Mouse (Mus musculus): ENCODE data around the gene Ap2a2.
"Not testable (repeated sequence)": the region's sequence is repeated elsewhere in the genome, so short reads cannot be mapped to it uniquely, and the experiment has no call there.

The Ap2a2 gene

DNA sequence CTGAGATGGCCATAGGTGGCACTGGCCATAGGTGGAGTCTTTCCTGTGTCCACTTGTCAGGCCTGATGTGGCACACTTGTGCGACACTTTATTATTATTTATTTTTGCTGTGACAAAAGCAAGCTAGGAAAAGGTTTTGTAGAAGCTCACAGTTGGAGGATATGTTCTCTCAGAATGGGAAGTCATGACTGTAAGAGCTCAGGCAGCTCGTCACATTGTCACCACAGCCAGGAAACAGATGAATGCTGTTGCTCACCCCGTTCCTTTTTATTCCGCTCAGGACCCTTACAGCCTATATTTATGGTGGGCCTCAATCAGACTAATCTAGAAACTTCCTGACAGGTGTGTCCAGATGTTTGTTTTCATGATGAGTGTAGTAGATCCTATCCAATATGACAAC is 1.5 kb upstream of the Ap2a2 start:
- no peak for DNase-seq

GRCm38 (mm10) chr7:141562421-141562851 is 463 bp downstream of the Ap2a2 start:
- DNase-seq = peak in 1 of 2 experiments; percentile 18

DNA sequence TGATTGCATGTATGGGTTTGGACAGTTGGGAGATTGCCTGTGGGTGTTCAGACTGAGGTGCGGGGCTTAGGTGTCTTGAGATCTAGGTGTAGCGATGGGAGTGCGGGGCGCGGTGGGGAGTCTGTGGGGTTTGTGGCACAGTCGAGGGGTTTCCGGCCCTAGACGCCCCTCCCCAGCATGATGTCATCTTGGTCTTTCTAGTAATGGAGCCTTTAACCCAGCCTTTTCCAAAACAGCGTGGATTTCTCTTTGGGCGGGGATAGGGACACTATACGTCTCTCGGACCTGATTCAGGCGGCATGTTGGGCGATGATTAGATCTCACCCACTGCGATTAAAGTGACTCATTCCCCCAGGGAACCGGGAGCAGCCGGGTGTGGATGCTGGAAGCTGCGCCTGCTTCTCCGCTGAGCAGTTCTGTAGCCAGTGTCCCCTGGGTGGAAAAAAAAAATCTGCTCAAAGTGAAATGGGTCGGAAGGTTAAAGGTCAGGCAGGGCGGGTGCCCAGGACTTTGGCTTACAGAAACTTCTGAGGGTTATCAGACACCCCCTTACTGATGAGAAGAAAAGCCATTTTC is 967 bp downstream of the Ap2a2 start:
- peak; percentile 48 to 52 for DNase-seq

- peak in 1 of 2 experiments; percentile 29 for DNase-seq
These were observed 2.6 kb downstream of the Ap2a2 start for GRCm38 (mm10) chr7:141564561-141564960.

DNA sequence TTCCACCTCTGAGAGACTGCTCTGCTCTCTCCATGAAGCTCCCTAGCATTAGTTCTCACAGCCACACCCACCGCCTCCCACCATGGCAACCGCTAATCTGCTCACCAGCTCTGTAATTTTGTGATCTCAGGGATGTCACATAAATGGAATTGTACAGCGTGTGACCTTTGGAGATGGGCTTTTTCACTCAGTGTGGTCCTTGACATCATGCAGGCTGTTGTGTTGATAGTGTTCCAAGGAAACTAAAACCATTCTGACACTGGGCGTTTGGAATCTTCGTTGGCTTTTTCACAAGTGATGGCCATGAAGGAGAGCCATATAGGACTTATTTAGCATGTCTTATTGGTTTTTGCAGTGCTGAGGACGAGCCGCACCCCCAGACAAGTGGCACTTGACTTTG is 4.6 kb downstream of the Ap2a2 start:
- DNase-seq = no peak

DNA sequence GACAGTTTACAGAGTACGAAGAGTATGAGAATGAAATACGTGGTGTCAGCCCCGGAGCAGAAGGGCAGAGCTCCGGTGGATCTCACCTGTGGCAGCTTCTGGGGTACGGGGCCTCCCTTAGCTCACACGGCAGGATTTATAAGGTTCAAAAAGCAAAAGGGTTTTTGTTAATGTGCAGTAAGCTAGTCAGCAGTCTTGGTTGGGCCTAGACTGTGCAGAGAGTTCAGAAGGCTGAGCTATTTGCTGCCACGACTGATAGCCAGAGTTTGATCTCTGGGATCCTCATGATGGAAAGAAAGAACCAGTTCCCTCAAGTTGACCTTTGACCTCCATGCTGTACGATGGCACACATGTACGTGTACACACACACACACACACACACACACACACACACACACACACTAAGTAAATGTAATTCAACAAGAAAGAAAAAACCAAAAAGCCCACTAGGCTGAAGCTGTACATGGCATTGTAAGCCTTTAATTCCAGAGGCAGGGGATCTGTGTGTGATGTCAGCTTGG is 7.4 kb downstream of the Ap2a2 start:
- no peak for DNase-seq

- peak; percentile 35 to 54 for DNase-seq
These were observed 7.9 kb downstream of the Ap2a2 start for GRCm38 (mm10) chr7:141569916-141570315.

DNA sequence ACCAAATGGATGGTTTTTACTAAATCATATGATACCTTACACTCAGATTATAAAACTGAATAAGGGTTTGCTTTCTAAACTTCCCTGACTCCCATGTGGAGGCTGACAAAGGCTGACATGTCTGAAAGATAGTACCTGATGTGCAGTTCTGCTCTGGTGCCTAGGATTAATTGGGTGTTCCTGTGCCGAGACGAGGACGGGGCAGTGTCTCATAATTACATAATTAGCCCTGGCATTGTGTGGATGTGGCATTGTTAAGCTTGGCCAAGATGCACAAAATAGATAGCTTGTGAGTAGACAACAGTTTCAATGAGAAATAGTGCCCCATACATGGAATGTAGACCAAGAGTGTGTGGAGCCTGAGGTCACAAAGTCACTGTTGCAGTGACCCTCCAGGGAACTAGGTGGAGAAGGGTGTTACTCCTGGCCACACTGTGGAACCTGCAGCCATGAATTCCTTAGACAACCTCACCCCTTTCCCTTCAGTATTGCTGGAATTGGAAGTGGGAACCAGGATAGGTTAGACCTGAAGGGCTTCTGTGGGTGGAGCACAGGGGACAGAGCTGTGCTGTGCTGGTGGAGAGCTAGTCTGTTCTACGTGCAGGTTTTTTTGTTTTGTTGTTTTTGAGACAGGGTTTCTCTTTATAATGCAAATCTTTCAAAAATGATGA is 8.8 kb downstream of the Ap2a2 start:
- no peak for DNase-seq

DNA sequence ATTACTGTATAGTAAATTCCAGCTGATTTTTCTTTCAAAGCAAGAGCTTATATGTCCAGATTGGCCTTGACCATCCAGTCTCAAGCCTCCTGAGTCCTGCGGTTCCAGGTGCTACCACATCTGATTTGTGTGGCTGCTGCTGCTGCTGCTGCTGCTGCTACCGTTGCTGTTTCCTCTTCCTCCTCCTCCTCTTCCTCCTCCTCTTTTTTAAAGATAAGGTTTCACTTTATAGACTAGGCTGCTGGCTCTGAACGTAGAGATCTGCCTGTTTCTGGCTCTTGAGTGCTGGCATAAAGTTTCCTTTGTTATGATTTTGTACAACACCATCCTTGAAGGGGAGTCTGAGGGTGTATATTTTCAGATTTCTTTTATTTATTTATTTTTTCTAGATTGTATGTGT is 12.1 kb downstream of the Ap2a2 start:
- DNase-seq = no peak

DNA sequence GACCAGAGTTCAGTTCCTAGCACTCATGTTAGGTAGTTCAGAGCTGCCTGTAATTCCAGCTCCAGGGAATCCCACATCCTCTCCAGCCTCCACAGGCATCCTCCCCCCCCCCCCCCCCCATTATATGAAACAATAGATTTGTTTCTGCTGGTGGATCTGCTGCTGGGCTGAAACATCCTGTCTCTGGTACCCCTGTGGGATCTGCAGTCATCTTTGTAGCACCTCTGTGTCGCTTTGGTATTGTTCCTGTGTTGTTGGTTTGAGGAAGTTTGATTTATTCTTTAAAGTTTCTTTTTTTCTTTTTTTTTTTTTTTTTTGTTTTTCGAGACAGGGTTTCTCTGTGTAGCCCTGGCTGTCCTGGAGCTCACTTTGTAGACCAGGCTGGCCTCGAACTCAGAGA is 13.5 kb downstream of the Ap2a2 start:
- DNase-seq = no peak

GRCm38 (mm10) chr7:141577801-141578200 is 15.8 kb downstream of the Ap2a2 start:
- no peak for DNase-seq

- no peak for DNase-seq
These were observed 16.5 kb downstream of the Ap2a2 start for GRCm38 (mm10) chr7:141578511-141578910.

DNA sequence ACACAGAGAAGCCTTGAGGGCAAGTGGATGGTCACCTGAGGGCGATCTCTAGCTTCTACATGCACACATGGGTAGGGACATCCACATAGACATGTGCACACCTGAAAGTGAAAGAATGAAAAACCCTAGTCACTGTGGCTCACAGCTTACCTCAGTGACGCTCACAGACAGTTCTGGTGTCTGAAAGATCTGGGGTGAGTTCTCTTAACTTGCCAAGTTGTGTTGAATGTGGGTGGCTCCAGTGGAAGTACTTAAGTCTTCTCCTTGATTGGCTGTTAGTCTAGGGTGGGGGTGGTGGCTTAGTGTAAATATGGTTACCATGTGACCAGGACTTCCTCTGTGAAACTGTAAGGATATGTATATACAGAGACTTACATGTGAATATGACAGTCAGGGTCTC is 17.0 kb downstream of the Ap2a2 start:
- DNase-seq = no peak

DNA sequence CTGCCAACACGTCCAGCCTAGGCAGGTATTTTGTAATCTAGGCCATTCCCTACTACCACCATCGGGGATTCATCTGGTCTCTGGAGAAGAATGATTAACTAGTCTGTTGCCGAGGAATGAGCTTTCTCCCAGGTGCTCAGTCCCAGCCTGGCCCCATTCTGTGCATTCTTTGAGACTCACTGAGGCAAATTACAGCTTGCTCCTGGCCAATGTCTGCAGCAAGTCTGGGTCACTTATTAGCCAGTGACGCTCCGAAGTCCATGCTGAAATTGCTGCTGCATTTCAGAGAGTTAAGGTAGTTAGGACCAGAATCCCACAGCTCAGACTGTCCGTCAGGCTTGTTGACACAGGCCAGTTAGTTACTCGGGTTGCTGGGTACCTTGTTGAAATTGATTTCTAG is 19.4 kb downstream of the Ap2a2 start:
- no peak for DNase-seq

DNA sequence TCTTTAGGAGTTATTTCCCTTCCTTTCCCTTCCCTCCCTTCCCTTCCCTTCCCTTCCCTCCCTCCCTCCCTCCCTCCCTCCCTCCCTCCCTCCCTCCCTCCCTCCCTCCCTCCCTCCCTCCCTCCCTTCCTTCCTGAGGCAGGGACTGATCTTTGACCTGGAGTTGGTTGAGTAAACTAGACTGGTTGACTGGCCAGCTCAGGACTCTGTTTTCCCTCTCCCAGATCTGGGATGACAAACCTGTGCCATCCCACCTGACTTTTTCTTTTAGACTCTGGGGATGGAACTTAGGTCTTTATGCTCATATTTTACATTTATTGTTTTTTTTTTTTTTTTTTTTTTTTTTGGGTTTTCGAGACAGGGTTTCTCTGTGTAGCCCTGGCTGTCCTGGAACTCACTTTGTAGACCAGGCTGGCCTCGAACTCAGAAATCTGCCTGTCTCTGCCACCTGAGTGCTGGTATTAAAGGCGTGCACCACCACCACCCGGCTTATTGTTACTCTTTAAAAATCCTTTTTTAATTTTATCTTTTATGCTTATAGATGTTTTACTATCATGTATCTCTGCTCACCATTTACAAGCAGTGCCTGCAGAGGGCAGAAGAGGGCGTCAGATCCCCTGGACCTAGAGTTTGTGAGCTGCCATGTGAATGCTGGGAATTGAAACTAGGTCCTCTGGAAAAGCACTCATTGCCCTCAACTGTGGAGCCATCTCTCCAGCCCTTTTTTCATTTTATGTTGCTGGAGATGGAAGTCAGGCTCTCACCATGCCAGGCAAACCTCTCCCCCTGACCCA is 22.3 kb downstream of the Ap2a2 start:
- no peak for DNase-seq

GRCm38 (mm10) chr7:141585288-141585687 is 23.3 kb downstream of the Ap2a2 start:
- DNase-seq = no peak

DNA sequence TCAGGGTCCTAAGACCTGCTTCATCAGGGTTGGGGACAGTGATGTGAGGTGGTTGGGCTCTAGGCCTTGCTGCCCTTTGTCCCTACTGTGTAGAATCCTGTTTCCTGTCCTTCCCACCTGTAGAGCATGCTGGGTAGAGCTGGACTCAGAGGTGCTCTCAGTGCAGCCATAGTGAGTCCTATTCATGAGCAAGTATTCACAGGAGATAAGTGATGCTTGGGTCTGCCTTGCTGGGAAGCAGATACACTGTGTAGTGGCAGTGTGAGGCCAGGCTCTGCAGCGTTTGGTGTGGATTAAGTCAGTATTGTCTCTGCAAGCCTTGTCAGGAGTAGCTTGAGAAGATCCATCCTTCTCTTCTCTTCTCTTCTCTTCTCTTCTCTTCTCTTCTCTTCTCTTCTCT is 23.9 kb downstream of the Ap2a2 start:
- no peak for DNase-seq

- no peak for DNase-seq
These were observed 26.9 kb downstream of the Ap2a2 start for GRCm38 (mm10) chr7:141588890-141589289.

DNA sequence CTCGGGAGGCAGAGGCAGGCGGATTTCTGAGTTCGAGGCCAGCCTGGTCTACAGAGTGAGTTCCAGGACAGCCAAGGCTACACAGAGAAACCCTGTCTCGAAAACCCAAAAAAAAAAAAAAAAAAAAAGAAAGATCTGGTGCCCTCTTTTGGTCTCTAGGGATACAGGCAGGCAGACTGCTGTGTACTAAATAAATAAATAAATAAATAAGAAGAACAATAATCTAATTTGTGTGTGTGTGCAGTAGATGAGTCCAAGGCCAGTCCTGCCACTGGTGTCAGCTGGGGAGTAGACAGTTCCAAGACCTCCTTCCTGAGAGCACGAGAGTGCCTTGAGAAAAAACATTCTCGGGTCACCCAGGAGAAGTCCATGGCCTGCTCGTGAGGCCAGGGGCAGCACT is 28.3 kb downstream of the Ap2a2 start:
- not testable (repeated sequence) for DNase-seq

DNA sequence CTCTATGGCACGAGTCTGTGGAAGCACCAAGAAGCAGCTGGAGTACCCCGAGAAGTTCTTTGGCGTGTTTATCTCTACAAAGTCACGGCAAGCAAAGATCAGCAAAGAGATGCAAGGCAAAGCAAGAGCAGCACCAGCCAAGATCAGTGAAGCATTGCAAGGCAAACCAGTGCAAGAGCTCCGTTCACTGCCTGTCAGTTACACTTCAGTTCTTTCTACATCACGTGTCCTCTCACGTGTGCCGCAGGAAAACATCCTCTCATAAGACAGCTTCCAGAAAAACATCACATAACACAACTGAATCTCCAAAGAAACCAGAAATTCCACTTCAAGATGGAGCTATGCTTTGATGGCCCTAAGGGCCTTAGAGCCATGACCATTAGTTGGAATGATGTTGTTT is 29.0 kb downstream of the Ap2a2 start:
- DNase-seq = no peak

DNA sequence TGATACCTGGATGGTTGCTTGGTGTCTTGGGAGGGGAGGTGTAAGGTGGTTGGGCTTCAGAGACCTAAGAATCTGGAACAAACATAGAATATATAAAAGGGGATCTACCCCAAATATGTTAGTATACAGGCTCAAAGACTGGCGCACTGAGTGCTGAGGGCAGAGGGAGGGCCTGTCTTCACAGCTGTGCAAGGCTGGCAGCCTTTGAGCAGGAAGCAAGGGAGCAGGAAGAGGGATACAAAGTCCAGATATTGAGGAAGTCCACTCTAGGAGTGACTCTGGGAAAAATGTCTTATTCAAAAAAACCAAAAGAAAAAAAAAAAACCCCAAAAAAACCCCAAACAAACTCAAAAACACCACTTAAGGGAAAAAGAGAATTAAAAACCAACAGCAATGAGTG is 30.1 kb downstream of the Ap2a2 start:
- DNase-seq = no peak

DNA sequence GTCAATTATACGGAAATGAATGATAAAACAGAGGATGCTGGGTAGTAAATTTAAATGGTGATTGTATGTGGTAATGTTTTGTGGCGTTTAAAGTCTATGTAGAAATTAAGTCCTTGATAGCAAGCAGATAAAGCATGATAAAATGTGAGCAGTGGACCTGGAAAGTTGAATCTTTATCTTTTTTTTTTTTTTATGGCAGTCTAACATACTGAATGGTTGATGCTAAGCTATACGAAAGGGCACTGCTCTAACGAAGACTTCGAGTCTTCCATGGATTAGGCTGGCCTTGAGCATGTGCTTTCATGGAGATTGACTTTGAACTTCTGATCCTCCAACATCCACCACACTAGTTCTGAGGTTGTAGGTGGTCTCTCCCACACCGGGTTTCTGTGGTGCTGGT is 31.1 kb downstream of the Ap2a2 start:
- no peak for DNase-seq

DNA sequence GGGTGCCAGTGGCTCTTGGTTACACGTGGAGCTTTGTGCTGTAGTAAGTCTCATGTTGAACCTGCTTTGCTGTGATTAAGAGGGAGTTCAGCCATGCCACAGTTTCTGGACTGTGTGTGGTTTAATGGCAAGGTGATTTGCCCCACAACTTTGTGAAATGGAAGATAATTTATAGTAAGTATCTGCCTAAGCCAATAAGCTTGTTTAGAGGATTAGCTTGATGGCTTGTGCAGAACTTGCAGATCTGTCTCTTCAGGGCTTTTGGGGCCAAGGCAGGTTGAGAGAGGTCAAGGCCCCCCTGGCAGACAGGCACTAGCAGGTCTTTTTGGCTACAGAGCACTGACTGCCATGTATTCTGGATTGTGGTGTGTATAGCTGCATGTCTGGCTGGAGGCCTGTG is 35.0 kb downstream of the Ap2a2 start:
- DNase-seq = no peak

- no peak for DNase-seq
These were observed 35.6 kb downstream of the Ap2a2 start for GRCm38 (mm10) chr7:141597563-141597962.

Measured in lung, adult 18-20 months (tissue).